Mouse (Mus musculus): ENCODE results near the gene Thada. TPM values are rescaled to one million over a fixed set of nuclear protein-coding genes. Genes with fewer than 3 reads are reported as not detected.
A peak's percentile ranks its signal among the peaks of the same experiment; 100 is the strongest.

Thada gene
- polyA plus RNA-seq, 1 experiment from 2014 or later = 2.3 TPM

GRCm38 (mm10) chr17:84201183-84201582 is 264.8 kb downstream of the Thada start:
- no peaks in the 10 kb centered on the region for H3K36me3 ChIP-seq (ENCODE audit: insufficient read depth, low read length)
- no peaks in the 10 kb centered on the region for H3K9me3 ChIP-seq (ENCODE audit: low read length)
- H3K27ac ChIP-seq (ENCODE audit: low read length) = no peak overlapping the region
- DNase-seq (ENCODE audit: low spot score) (no peak), ATAC-seq (no peak)
- TF ChIP-seq EP300 (IDR thresholded peaks at IDR 0.05) = no peak
- no peak for TF ChIP-seq CTCF (IDR thresholded peaks at IDR 0.05)
- no peak overlapping the region for H3K4me3 ChIP-seq (ENCODE audit: low read depth, low read length)
- H3K4me1 ChIP-seq (ENCODE audit: insufficient read depth, low read depth, low read length) = no peaks in the 10 kb centered on the region
- 81% methylated on average over 5 of the region's 5 CpGs for WGBS
- H3K4me2 ChIP-seq (replicated peaks; ENCODE audit: low read depth, low read length) = no peak overlapping the region
- no peak overlapping the region for H3K9ac ChIP-seq (replicated peaks; ENCODE audit: low read depth)
- H3K27me3 ChIP-seq (replicated peaks; ENCODE audit: insufficient read depth, low read length) = no peaks in the 10 kb centered on the region

GRCm38 (mm10) chr17:84197912-84198344 is 268.1 kb downstream of the Thada start:
- no peak overlapping the region for H3K27ac ChIP-seq (ENCODE audit: low read length)

GRCm38 (mm10) chr17:84196329-84196728 is 269.7 kb downstream of the Thada start:
- Histone ChIP-seq H3K27ac (ENCODE audit: low read length) (no peak overlapping the region), H3K9ac (replicated peaks; ENCODE audit: low read depth) (no peak overlapping the region), H3K27me3 (replicated peaks; ENCODE audit: insufficient read depth, low read length) (no peaks in the 10 kb centered on the region), H3K4me2 (replicated peaks; ENCODE audit: low read depth, low read length) (no peak overlapping the region), H3K36me3 (ENCODE audit: insufficient read depth, low read length) (no peaks in the 10 kb centered on the region), H3K9me3 (ENCODE audit: low read length) (no peaks in the 10 kb centered on the region), H3K4me3 (ENCODE audit: low read depth, low read length) (no peak overlapping the region), H3K4me1 (ENCODE audit: insufficient read depth, low read depth, low read length) (no peaks in the 10 kb centered on the region)
- no peak for ATAC-seq
- no peak for TF ChIP-seq EP300 (IDR thresholded peaks at IDR 0.05)
- no peak for TF ChIP-seq CTCF (IDR thresholded peaks at IDR 0.05)
- DNase-seq (ENCODE audit: low spot score) = no peak

More at GRCm38 (mm10) chr17:84197912-84198344, 268.1 kb downstream of the Thada start:
- Histone ChIP-seq H3K4me2 (replicated peaks; ENCODE audit: low read depth, low read length) (no peak overlapping the region), H3K4me3 (ENCODE audit: low read depth, low read length) (no peak overlapping the region), H3K4me1 (ENCODE audit: insufficient read depth, low read depth, low read length) (no peaks in the 10 kb centered on the region), H3K36me3 (ENCODE audit: insufficient read depth, low read length) (no peaks in the 10 kb centered on the region), H3K27me3 (replicated peaks; ENCODE audit: insufficient read depth, low read length) (no peaks in the 10 kb centered on the region), H3K9ac (replicated peaks; ENCODE audit: low read depth) (no peak overlapping the region), H3K9me3 (ENCODE audit: low read length) (no peaks in the 10 kb centered on the region)
- DNase-seq (ENCODE audit: low spot score) (no peak), ATAC-seq (no peak)
- TF ChIP-seq CTCF (IDR thresholded peaks at IDR 0.05) (no peak), EP300 (IDR thresholded peaks at IDR 0.05) (no peak)
- WGBS = 42% methylated on average over 4 of the region's 4 CpGs

- no peaks in the 10 kb centered on the region for H3K27me3 ChIP-seq (replicated peaks; ENCODE audit: insufficient read depth, low read length)
- TF ChIP-seq CTCF (IDR thresholded peaks at IDR 0.05) (no peak), EP300 (IDR thresholded peaks at IDR 0.05) (peak; percentile 18; the same call in 1 of the 2 replicates)
- ATAC-seq = no peak
- H3K9ac ChIP-seq (replicated peaks; ENCODE audit: low read depth) = no peak overlapping the region
- H3K4me2 ChIP-seq (replicated peaks; ENCODE audit: low read depth, low read length) = no peak overlapping the region
- no peak for DNase-seq (ENCODE audit: low spot score)
- no peak overlapping the region for H3K4me3 ChIP-seq (ENCODE audit: low read depth, low read length)
- no peak overlapping the region for H3K27ac ChIP-seq (ENCODE audit: low read length)
- H3K36me3 ChIP-seq (ENCODE audit: insufficient read depth, low read length) = no peaks in the 10 kb centered on the region
- no peaks in the 10 kb centered on the region for H3K4me1 ChIP-seq (ENCODE audit: insufficient read depth, low read depth, low read length)
- 96% methylated on average over 3 of the region's 3 CpGs for WGBS
- no peaks in the 10 kb centered on the region for H3K9me3 ChIP-seq (ENCODE audit: low read length)
Measured at GRCm38 (mm10) chr17:84195835-84196234, 270.2 kb downstream of the Thada start.

DNA sequence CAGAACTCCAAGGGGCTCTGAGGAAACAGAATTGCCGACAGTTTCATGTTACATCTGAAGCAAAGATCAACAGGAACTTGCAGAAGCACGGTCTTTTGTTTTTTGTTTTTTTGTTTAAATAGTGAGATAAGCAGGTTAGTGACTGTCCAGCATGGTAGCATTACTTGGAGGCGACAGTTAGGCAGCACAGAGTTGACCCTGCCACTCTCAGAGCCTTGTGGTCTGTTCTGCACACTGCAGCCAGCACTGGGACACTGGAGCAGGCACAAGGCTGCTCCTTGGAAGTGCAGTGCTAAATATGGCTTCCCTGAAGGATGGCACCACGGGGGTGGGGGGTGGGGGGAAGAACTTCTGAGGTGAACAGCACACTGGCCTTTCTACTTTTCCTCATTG is 271.0 kb downstream of the Thada start:
- H3K27me3 ChIP-seq (replicated peaks; ENCODE audit: insufficient read depth, low read length) = no peaks in the 10 kb centered on the region
- H3K27ac ChIP-seq (ENCODE audit: low read length) = no peak overlapping the region
- 19% methylated on average over 4 of the region's 4 CpGs for WGBS
- no peak overlapping the region for H3K9ac ChIP-seq (replicated peaks; ENCODE audit: low read depth)
- DNase-seq (ENCODE audit: low spot score) (no peak), ATAC-seq (no peak)
- no peaks in the 10 kb centered on the region for H3K36me3 ChIP-seq (ENCODE audit: insufficient read depth, low read length)
- no peak overlapping the region for H3K4me3 ChIP-seq (ENCODE audit: low read depth, low read length)
- no peak for TF ChIP-seq EP300 (IDR thresholded peaks at IDR 0.05)
- peak; percentile 32 for TF ChIP-seq CTCF (IDR thresholded peaks at IDR 0.05)
- no peak overlapping the region for H3K4me2 ChIP-seq (replicated peaks; ENCODE audit: low read depth, low read length)
- H3K9me3 ChIP-seq (ENCODE audit: low read length) = no peaks in the 10 kb centered on the region
- no peaks in the 10 kb centered on the region for H3K4me1 ChIP-seq (ENCODE audit: insufficient read depth, low read depth, low read length)

DNA sequence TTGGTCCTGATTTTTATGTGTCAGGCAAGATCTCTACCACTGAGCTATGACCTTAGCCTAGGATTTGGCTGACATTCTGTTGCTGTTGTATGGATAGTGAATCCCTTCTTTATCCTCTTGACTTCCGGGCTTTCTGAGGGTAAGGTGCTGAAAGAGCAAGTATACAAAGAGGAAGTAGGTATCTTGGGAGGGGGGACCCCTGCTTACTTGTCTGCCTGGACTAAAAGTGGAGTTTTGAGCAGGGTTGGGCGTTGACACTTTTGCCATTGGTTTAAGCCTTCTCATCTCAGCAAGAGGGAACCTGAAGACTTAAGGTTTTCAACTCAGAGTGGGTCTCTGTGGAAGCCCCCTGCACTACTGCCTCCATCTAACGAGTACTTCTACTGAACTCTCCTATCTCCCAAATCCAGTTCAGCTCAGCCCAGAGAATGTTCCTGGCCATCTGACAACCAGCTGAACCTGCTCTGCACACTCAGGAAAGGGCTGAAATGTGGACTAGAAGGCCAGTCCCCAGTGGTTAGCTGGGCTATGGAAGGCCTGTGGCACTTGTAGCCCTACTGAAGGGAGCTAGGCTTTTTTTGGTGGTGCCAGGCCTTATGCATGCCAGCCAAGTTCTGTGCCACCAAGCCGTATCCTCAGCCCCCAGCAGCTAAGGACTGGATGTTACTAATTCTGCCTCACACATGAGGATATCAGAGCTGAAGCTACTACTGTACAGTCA is 271.6 kb downstream of the Thada start:
- WGBS = 74% methylated on average over 4 of the region's 4 CpGs
- Histone ChIP-seq H3K27ac (ENCODE audit: low read length) (no peak overlapping the region), H3K4me2 (replicated peaks; ENCODE audit: low read depth, low read length) (no peak overlapping the region), H3K9ac (replicated peaks; ENCODE audit: low read depth) (no peak overlapping the region), H3K4me1 (ENCODE audit: insufficient read depth, low read depth, low read length) (no peaks in the 10 kb centered on the region), H3K36me3 (ENCODE audit: insufficient read depth, low read length) (no peaks in the 10 kb centered on the region), H3K9me3 (ENCODE audit: low read length) (no peaks in the 10 kb centered on the region), H3K4me3 (ENCODE audit: low read depth, low read length) (no peak overlapping the region), H3K27me3 (replicated peaks; ENCODE audit: insufficient read depth, low read length) (no peaks in the 10 kb centered on the region)
- DNase-seq (ENCODE audit: low spot score) (no peak), ATAC-seq (no peak)
- TF ChIP-seq CTCF (IDR thresholded peaks at IDR 0.05) = no peak
- TF ChIP-seq EP300 (IDR thresholded peaks at IDR 0.05) = no peak
